Mouse (Mus musculus) gastrocnemius, postnatal 25 days (tissue): Measurements from ENCODE around the gene Rundc3a. TPM values are rescaled to one million over a fixed set of nuclear protein-coding genes. Genes with fewer than 3 reads are reported as not detected.
A peak's percentile ranks its signal among the peaks of the same experiment; 100 is the strongest.
"Not testable (repeated sequence)": the region's sequence is repeated elsewhere in the genome, so short reads cannot be mapped to it uniquely, and the experiment has no call there.

Experiments
- DNase-seq: peaks from one replicate; pipeline ENCODE4 v3.0.0; 2022
- total RNA-seq, 2 experiments: library from RNA; stranded (reverse); gene quantifications; 1 replicate in 1 of 2; 2 replicates in 1 of 2; pipeline ENCODE4 v1.2.3; 2021

The Rundc3a gene
- total RNA-seq, 2 experiments from 2014 or later: 0.35 TPM; not detected in 1

DNA sequence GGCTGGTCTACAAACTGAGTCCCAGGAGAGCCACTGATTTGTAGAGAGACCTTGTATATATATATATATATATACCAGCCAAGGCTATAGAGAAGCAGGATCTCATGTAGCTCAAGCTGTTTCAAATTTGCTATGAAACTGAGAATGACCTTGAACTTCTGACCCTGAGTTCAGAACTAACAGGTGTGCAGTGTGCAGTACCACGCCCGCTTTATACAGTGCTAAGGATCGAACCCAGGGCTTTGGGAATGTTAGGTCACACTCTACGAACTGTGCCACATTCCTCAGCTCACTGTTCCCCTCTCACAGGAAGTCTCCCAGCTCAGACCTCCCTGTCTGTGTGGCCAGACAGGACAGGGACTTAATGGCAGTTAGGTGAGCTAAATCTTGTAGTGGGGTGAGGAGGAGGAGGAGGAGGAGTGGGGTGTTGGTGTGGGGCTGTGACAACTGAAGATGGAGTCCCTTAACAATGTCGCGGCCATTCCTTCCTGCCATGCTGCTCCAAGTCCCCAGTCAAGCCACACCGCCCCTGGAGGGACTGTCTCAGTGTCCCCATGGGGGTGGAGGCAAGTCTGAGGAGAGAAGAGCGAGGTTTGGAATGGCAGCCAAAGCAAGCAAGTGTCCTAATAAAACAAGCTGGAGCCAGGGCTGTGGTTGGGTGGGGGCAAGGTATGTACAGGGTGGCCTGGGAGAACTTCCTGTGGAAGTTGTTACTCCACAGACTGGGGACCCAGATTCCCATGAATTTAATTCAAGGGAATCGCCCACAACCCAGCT is 25.5 kb upstream of the Rundc3a start:
- DNase-seq: no peak

DNA sequence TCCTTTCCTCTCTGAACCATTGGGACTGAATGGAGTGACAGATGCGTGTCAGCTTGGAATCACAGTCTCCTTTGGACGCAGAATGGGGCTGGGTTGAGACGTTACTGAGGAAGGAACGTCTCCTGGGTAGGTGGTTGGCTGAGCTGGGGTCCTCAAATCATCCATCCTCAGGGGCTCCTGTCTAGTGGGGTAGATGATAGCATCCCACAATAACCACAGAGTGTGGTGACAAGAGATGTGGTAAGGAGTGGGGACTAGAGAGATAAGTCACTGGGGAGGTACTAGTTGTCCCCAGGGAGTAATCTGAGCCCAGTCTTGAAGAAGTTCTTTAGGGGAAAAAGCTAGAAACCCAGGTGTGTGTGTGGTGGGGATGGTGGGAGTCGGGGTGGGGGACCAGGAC is 24.9 kb upstream of the Rundc3a start:
- DNase-seq: no peak

DNA sequence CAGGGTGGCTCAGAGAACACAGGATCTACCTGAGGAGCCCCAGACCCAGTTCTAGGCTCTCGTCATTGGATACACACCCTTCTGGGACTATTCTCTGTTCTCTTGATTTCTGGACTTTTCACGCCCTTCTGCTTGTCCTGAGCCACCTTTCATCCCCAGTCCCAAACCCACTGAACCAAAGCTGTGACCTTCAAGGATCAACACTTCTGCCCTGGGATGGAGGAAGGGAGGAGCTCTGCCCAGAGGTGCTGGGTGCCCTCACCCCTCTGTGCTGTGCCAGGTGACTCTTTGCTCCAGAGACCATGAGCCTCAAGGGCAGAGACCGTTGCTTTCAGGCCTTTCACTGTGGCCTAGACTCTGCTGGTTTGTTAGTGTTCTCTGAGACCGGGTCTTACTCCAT is 23.9 kb upstream of the Rundc3a start:
- no peak for DNase-seq

DNA sequence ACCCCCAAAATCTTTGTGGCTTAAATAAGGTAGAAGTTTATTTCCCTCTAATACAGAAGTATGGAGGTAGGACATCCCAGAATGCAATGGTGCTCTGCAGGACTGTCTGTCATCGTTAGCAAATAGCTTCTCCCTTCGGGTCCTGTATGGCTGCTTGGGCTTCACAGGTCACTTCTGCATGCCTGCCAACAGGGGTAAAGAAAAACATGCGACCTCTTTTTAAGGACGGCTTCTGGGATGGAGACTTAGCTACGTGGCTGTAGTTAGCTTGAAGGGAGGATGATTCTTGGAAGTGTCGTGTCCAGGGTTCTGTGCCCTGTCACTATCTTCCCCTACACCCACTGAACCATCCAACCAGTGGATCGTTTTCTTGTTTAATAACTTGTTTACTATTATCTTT is 22.9 kb upstream of the Rundc3a start:
- no peak for DNase-seq

DNA sequence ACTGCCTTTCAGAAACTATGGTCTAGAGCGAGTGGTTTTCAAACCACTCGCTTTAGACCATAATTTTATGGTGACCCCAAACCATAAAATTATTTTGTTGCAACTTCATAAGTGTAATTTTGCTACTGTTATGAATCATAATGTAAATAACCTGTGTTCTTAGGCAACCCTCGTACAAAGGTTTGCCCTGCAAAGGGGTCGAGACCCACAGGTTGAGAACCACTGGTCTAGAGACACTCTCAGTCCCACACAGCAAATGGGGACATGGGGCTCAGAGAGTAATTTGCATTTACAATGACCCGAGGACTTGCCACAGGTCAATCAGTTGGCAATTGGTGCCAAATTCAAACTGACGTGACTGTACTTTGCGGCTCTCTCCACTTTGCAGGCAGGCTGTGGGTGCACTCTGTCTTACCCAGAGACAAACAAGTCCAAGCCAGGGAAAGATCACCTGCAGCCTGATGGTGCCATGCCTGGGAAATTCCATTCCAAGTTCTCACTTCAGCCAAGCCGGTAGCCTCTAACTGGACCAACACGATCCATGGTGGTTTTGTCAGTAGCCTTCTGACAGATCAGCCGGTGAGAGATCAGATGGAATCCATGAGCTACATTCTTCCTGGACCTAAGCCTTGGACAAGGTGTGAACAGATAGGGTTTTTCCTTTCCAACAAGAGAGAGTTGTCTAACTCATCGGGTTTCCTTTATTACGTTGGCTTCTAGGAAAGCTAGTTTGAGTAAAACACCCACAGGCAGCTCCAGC is 21.1 kb upstream of the Rundc3a start:
- DNase-seq: no peak

DNA sequence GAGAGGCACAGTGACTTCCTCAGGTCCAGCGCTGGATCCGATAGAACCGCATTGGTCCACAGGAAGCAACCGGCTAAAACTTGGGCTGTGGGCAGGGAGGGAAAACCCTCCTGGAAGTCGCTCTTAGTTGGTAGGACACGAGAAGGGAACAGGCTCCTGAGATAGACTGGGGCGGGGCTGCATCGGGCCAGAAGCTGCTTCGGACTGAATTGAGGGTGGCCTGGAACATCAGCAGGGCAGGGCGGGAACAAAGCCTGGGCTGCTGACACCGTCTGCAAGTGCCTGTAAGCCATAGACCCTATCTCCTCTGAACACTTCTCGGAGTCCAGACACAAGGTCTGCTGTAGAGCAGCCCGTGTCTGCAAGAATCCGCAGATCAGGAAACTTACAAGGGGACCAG is 20.3 kb upstream of the Rundc3a start:
- DNase-seq: no peak

DNA sequence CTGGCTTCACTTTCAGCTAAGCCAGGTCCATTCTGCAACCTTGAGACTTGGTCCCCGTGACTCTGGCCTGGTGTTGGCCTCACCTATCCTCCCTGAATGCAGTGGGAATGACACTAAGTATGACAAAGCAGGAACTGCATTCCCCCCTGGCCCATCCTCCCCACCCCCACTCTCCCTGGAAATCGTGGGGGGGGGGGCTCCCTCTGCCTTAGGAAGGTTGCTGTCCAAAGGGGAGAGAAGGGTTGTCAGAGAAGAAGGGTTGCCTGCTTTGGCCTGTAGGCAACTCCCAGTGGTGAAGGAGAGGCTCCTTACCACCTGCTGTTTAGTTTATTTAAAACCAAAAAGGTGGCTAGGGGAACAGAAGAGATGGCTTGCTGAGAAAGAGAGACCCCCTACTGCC is 19.6 kb upstream of the Rundc3a start:
- no peak for DNase-seq

DNA sequence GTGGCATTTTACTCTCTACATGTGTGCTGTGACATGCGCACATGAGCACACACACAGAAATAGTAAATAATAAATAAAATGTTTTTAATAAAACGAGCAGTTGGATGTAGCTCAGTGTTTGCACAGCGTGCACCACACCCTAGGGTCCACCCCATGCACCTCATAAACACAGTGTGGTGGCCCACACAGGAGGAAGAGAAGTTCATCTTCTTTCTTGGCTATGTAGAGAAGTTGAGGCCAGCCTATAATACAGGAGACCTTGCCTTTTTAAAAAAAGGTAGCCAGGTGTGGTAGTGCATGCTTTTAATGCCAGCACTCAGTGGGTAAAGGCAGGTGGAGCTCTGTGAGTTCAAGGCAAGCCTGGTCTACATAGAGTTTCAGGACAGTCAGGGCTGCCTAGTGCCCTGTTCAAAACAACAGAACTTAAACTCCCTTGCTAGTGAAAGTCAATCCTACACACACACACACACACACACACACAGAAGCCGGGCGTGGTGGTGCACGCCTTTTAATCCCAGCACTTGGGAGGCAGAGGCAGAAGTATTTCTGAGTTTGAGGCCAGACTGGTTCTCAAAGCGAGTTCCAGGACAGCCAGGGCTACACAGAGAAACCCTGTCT is 19.0 kb upstream of the Rundc3a start:
- DNase-seq: no peak

DNA sequence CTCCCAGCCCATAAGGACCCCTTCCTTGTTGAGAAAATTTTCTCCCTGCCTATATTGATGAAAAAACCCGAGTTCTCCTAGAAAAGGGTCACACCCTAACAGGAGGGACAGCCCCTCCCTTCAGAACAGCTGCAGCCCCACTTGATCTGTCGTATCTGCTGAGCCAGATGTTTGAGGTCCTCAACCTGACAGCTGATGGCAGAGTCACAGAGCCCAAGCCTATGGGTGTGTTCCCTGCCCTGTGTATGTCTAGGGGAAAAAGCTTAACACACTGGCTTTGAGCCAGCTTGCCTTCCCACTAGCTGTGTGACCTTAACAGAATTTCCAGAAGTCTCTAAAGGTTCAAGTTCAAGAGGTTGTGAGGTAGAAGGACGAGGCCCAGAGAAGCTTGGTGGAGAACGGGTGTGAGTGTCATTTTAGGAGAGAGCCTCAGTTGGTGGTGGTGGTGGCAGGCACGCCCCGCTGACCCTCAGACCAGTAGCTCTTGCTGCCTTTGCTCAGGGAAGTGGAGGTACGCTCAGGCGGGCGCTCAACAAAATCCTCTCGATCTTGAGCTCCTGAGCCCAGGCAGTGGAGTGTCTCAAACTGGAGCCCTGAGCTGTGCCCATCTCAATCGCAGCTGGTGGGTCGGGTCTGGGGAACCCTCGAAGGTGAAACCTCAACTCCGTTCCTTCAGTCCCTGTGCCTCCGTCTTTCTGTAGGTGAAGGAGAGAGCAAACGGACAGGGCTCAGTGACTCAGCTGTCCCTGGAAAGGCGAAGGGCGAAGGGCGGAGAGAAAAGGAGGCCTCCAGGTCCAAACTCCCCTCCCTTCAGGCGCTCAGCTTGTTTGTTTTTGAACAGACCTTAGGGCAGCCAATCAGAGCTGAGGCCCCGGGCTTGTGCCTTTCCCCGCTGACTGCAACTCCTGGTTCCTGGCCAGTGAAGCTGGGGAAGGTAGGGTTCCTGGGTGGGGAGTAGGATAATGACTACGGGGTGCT is 17.7 kb upstream of the Rundc3a start:
- DNase-seq: peak; percentile 35

DNA sequence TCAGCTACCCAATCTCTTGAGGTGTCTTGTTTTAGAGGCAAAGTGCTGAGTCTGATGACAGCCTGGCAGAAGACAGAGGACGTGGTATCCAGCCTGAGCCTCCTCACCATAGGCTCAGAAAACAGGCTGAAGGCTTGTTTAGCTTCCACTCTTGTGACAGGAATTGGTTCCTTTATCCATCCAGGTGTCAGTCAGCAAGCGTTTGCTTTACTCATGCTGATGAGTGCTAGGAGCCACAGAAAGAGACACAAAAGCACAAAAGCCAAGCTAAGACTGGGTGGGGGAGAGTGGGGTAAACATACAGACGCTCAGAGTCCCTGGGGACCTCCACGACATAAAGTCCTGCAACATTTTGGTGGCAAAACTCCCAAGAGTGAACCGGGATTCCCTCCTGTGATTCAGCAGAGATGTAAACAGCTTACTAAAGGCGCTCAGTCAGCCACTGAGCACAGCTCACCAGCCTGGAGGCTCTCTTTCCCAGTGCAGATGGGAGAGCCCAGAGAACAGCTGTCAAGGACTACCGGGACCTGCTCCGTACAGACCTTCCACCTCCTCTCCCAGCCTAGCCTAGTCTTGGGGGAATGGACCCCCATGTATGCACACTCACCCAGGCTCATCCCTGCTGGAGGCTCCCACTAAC is 16.9 kb upstream of the Rundc3a start:
- no peak for DNase-seq

DNA sequence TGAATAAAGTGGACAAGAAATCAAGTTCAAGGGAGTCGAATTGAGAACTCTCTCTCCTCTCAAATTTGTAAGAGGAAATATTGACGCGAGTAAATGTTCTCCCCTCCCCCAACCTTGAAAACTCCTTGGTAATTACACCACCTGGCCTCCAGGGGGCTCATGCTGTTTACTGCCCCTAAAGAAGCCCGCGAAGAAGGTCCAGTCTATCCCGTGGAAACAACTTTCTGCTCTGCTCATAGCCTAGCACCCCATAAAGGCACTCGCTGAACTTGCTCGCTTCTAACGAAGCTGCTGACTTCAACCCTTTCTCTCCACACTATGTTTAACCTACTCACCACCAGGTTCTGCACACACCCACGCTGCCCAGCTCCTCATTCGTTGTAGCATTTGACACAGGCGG is 16.0 kb upstream of the Rundc3a start:
- no peak for DNase-seq

DNA sequence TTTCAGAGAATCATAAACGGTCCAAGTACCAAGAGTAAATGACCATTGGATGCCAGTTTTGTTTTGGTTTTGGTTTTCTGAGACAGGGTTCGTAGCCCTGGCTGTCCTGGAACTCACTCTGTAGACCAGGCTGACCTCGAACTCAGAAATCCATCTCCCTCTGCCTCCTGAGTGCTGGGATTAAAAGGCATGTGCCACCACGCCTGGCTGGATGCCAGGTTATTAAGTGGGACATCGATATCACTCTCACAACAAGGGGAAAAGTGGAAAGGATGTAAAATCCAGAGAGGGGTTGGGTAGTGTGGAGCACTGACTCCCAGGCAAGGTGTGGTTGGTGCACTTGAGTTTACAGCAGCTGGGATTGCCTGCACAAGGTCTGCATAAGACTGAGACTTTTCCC is 13.1 kb upstream of the Rundc3a start:
- DNase-seq: no peak

DNA sequence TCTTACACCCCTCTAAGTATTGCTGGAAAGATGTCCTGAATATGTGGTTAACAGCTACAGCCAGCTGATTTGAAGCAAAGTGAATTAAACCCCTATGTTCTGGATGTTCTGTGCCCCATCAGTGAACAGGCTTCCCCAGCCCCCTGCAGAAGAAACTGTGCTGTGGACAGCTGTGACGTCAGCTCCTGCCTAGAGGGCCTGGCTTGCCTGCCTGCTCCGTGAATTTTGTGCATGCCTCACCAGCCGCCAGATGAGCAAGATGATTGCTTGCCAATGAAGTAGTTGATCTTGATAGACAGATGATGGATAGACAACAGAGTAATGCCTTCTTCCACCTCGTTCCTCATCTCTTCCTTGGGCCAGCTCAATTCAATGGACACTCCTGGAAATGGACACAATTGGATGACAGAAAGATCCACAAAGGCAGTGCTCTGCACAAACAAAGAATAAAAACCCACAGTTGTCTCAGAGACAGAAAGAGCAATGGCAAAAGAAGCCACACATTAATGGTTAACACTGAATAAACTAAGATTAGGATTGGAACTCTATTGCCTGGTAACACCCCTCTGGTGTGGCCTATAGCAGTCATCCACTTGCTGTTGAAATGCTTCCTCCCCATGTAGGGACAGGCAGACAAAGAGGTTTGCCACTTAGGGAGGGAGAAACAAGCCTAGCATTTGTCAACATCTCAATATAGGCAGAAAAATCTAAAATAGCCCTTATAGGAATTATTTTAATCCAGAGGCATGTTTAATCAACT is 11.7 kb upstream of the Rundc3a start:
- no peak for DNase-seq

DNA sequence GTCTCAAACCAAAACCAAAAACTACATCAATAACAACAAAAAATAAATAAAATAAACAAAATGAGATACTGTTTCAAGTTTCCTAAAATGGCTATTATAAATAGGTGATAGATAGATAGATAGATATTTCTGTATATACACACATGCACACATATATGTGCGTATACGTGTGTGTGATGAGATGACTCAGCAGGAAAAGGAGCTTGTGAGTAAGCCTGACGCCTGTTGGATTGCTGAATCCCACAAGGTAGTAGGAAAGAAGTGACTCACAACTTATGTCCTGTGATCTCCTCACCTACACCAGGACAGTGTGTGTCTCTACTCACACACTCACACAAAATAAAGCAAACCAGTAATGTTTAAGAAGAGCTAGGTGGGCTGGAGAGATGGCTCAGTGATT is 10.4 kb upstream of the Rundc3a start:
- DNase-seq: no peak

DNA sequence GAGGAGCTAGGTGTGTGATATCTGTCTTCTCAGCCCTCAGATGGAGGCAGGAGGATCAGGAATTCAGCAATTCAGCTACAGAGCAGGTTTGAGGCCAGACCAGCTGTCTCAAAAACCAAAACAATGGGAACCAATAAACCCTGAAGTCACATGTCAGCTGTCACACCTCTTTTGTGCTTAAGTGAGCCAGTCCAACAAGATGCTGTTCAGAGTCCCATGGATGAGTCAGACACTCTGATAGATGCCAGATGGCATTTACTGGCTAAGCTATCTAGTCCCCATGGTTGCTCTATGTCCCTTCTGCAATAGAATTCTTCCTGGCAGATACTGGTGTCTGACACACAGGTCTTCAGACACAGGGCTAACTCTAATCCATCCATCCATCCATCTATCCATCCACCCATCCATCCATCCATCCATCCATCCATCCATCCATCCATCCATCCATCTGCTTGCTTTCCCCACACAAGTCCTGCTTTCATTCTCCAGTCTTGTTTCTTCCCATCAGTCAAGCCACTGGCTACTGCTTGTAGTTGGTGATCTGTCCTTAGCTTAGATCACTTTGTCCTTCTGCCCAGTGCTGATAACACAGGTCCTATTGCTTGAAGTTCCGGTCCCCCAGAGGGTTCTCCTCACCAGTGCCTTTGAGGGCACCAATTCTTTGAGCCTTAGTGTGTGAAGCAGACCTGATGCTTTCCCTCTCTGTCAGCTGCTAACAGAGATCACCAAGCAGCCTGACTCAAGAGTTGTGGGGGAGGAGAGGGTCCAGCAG is 9.7 kb upstream of the Rundc3a start:
- DNase-seq: no peak

DNA sequence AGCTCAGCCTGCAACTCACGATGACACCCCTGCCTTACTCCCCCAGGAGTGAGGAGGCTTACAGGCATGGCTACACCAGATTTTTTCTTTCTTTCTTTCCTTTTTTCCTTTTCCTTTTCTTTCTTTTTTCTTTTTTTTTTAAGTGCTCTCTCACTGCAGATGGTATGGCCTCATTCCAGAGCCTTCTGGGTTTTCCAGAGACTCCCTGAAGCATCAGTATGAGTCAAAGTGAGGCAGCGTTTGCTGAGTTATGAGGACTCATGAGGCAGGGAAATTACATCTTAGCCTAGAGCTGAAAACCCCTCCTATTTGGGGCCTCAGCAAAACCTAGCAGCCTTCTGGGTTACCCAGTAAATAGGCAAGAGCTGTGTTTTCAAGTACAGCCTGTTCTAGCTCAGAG is 8.8 kb upstream of the Rundc3a start:
- DNase-seq: no peak

DNA sequence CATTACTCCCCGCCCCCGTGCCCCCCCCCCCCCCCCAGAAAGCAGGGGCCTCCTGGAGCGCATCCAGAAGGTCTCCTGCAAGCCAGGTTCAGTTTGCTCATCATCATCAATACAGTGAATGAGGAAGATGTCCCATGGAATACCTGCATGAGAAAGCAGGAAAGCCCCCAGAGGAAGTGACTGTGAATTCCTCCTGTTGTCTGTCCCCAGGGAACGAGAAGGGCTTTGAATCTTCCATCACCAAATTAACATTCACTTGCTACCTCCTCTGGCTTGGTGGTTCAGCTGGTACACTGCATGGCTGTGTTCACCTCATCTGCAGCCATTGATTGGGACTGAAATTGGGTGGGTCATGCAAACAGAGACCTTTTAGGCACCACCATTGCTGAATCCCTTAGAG is 8.1 kb upstream of the Rundc3a start:
- no peak for DNase-seq

DNA sequence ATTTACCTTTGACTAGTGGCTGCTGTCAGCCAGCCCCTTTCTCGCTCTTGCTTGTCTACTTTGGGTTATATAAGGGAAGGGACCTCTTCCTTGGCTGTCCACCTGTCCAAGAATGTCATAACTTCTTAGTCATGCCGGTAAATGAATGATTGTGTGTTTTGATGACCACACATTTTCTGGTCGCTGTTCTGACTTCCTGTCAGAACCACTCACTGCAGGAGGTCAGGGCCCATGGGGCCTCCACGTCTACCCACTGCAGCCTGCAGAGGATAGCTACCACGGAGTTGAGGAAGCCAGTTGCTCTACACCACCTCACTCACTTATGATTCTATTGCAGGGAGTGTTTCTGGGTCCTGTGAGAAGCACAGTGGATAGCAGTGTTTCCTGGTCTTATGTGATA is 7.1 kb upstream of the Rundc3a start:
- no peak for DNase-seq

DNA sequence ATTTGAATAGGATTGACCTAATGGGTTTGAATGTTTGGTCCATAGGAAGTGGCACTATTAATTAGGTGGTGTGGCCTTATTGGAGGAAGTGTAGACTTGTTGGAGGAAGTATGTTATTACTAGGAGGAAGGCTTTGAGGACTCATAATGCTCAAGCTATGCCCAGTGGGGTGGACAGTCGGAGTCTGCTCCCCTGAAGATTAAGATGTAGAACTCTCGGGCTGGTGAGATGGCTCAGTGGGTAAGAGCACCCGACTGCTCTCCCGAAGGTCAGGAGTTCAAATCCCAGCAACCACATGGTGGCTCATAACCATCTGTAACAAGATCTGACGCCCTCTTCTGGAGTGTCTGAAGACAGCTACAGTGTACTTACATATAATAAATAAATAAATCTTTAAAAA is 3.8 kb upstream of the Rundc3a start:
- DNase-seq: not testable (repeated sequence)
